Mouse (Mus musculus): Measurements from ENCODE around the gene Pias1.

DNA sequence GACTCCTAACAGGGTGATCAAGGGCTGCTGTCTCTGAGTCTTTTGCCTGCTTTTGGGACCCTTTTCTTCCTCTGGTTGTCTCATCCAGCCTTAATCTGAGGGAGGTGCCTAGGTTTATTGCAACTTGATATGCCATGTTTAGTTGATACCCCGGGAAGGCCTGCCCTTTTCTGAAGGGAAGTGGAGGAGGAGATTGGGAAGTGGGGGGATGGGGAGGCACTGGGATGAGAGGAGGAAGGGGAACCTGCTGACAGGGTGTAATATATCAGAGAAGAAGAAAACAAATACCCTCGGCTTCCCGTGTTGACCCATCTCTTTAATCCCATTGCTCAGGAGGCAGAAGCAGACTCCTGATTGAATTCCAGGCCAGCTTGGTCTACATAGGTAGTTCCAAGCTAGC is 10.8 kb upstream of the Pias1 start:
- TF ChIP-seq FLI1 (IDR thresholded peaks at IDR 0.05; ENCODE audit: low read length) (no peak), GATA1 (IDR thresholded peaks at IDR 0.05; ENCODE audit: borderline replicate concordance, low read length) (no peak)

Data from megakaryocyte, embryonic 14.5 days (primary cell).